Mouse (Mus musculus): ENCODE measurements around the gene Fmr1. TPM values are rescaled to one million over a fixed set of nuclear protein-coding genes. Genes with fewer than 3 reads are reported as not detected.

Fmr1 gene
- polyA plus RNA-seq, 1 experiment from 2014 or later = 22.5 TPM

Other genes starting within 250 kb of the Fmr1 start
- gene Fmr1nb, start 83.3 kb downstream of the Fmr1 start, polyA plus RNA-seq (2015; fragmentation: Nextera tagmentation; extraction: Ambion mirVana) = 0.59 and 0.75 TPM in 2 replicates
- gene Gm14698, start 142.6 kb downstream of the Fmr1 start, polyA plus RNA-seq (2015; fragmentation: Nextera tagmentation; extraction: Ambion mirVana) = 0.69 and 1.4 TPM in 2 replicates
- not detected in 2 replicates for gene Gm6812, start 214.5 kb downstream of the Fmr1 start, polyA plus RNA-seq (2015; fragmentation: Nextera tagmentation; extraction: Ambion mirVana)

Data from liver, embryonic 15.5 days (tissue).